Mouse (Mus musculus): ENCODE results near the gene Mfsd4b5.

- no peak for TF ChIP-seq CTCF (IDR thresholded peaks at IDR 0.05; ENCODE audit: borderline replicate concordance, insufficient read depth, low read depth, low read length)
- no peak for TF ChIP-seq POLR2A (IDR thresholded peaks at IDR 0.05; ENCODE audit: borderline replicate concordance, insufficient read depth, low read length)
These were observed 21.5 kb upstream of the Mfsd4b5 start for GRCm38 (mm10) chr10:40007953-40008352.
